Mouse (Mus musculus) spleen, postnatal 4 days (tissue): Measurements from ENCODE around the gene Tmco3.
"Not testable (repeated sequence)": the region's sequence is repeated elsewhere in the genome, so short reads cannot be mapped to it uniquely, and the experiment has no call there.

ENCODE experiments used
- DNase-seq, 2 experiments: peaks; one replicate each; pipeline ENCODE4 v3.0.0; 2022; ENCODE audit warnings: low spot score in 2 of 2

Gene Tmco3

DNA sequence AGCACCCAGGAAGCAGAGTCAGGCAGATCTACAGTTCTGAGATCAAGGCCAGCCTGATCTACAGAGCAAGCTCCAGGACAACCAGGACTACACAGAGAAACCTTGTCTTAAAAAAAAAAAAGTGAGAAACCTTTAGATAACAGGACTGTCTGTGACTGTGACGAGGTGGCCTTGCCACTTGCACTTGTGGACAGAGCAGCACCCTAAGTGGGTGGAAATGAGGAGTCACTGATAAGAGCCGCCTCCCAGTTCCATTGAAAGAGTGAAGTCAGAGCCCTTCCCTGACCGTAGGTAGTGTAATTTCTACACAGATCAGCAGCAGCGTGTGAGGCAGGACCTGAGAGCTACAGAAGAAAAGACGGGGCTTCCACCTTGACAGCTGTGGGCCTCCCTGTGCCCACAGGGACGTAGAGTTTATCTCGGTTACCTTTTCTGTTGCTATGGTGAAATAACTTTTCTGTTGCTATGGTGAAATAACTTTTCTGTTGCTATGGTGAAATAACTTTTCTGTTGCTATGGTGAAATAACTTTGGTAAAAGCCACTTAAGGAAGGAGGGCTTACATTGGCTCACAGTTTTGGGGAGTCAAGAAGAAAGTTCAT lies 18.4 kb downstream of the Tmco3 start:
- no peak for DNase-seq

DNA sequence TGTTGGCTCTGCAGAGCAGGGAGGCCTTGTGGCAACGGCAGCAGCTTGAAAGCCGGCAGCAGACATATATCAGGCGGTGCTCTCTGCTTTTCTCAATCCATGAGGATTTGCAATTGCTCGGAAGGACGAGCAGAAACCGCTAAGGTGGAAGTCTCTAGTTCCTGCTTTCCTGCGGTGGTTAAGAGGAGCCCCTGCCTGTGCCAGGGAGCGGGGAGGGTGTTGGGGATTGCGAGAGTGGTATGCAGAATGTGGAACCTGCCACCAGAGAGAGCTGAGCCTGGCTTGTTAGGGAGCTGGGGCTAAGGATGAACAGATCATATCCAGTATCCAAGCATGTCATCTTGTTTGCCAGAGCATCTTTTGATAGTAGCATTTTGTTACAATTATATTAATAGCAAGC lies 18.9 kb downstream of the Tmco3 start:
- no peak for DNase-seq

DNA sequence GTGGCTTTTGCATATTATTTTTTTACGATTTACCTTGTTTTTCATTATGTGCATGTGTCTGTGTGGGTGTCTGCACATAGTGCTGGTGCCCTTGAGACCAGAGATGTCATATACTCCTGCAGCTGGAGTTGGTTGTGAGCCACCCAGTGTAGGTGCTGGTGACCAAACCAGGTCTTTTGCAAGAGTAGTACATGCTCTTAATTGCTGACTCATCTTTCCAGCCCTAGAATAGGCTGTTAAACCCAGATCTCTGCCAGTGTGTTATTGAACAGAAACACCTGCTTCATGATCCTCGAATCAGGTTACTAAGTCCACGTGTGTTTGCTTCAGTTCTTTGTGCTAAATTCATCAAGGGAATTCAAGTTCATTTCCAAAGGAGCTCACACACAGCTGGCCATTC lies 26.9 kb downstream of the Tmco3 start:
- DNase-seq: no peak

DNA sequence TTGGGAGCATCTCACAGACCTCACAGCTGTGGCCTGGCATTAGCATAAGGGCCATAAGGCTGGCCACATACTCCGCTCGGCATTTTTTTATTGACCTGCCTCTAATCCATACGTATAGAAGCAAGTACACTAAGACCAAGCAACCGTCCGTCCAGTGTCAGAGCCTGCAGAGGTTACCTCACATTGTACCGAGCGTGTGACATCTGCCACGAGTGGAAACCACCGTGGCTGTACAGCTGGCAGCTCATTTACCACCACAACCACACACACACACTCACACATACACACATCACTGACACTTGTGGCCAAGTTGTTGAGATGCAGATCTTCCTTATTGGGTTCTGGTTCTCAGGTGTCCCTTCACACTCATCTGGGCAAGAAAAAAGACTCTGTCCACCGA lies 28.7 kb downstream of the Tmco3 start:
- no peak for DNase-seq

DNA sequence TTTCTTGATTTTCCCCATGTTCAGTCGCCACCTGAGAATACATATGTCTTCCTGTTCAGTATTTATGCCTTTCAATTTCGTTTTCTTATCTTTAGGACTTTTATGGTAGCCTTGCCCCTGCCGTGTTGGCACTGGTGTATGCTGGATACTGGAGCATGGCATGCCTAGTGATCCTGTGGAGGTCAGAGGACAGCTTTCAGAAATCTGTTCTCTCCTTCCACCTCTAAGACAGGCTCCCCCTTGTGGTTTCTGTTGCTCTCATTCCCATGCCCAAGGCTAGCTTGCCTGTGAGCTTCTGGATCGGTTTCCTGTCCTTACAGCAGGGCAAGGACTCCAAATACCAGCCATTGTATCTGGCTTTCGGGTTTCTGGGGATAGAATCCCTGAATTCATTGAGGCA lies 38.6 kb downstream of the Tmco3 start:
- no peak for DNase-seq

DNA sequence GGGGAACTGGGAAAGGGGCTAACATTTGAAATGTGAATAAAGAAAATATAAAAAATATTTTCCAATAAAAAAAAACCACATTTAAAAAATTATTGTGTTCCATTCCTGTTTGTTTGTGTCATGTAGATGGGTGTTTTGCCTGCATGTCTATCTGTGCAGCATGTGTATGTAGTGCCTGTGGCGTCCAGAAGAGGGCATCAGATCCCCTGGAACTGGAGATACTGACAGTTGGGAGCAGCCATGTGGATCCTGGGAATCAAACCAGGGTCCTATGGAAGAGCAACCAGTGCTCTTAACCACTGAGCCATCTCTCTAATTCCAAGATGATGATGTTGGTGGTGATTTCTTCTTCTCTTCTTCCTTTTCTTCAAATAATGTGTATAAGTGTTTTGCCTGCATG lies 46.7 kb downstream of the Tmco3 start:
- DNase-seq: no peak

DNA sequence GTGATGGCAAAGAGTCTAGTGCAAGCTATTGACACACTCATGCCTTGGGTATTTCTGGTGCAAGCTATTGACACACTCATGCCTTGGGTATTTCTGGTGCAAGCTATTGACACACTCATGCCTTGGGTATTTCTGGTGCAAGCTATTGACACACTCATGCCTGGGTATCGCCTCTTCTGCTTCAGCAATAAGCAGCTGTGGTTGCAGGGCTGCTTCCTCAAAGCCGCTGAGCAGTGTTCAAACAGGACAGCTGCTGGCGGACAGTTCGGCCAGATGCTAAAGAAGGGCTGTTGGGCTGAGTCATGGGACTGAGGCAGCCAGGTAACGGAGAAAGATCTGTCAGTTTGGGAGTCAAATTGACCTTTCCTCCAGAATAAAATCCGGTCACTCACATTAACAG lies 49.3 kb downstream of the Tmco3 start:
- not testable (repeated sequence) for DNase-seq

DNA sequence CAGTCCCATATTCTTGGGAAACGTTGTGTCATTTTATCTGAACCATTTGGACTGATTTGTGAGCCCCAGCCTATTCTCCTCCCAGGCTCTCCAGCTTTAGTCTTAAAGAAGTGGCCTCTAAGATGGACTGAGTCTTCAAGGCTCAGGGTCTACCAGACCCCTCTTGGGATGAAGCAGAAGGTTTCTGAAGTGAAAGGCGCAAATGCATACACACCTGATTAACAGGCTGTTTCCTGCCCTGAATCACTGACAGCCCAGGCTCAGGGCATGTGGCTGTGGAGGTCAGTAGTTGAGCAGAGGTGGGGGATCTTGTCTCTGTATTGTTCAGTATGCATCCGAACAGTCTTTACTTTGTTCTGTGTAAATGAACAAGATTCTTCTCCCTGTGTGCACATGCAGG lies 49.7 kb downstream of the Tmco3 start:
- no peak for DNase-seq

DNA sequence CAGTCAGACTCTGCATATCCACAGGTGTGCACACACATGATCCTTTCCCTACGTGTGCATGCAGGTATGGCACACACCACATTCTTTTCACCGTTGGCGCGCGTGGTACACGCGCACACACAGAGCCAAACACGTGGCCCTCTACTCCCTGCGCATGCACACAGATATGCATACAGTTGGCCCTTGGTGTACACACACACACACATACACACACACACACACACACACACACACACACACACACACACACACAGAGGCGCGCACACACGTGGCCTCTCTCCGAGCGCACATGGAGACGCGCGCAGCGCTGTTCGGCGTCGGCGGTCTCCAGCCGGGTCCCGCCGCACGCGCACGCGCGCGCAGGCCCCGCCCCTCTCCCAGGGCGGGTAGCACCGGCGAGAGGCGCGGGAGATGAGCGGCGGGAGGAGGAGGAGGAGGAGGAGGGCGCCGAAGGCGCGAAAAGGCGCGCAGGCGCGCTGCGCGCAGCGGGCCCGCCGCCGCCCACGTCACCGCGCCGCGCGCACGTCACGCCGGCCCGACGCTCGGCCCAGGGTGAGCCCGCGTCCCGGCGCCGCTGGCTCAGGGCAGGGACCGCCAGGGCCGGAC lies 50.4 kb downstream of the Tmco3 start, which contains the start of gene Tfdp1:
Tfdp1 (plus strand) TSS at position 497 of the 606 bp plus-strand sequence.
- DNase-seq: peak; percentile 85 to 91

DNA sequence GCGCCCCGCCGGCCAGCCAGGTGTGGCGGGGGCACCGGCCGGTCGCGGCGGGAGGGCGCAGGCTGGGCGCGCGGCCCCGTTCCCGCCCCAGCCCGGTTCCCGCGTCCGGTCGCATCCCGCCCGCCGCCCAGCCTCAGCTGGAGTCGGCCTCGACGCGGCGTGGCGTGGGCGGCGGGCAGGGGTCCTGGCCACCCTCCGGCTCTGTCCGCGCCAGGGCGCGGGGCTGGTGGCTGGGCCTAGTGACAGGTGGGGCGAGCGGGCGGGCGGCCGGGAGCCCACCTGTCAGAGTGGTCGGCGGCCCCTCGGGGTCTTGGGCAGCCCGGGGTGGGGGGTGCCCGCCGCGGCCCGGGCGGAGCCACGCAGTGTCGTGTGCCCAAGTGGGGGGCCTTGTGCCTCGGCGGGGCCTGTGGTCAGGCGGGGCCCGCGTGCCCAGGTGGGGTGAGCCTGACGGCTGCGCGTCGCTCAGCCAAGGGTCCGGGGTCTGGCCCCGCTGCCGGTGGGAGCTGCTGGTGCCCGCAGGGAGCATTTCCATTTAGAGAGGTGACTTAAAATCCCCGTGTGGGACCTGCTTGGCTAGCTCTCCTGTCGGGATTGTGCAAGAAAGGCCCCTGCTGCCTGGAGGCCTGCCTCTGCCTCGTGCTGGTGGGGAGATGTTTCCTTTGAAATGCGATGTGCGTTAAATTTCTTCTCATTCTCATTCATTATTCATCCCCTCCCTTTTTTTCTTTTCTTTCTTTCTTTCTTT lies 51.1 kb downstream of the Tmco3 start:
- DNase-seq: peak; percentile 36 to 81

DNA sequence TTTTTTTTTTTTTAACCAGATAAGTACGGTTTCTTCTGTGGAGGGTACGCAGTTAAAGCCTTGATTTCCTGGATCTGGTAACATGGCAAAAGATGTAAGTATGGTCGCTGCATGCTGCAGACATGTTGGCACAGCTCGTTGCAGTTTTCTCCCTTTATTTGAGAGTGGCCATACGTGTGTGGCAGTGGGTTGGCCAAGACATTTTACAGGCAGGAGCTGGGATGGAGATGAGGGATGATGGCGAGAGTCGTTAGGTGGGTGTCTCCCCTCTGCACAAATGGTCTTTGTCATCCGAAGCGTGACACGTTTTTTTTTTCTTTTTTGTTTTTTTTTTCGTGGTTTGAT lies 51.6 kb downstream of the Tmco3 start:
- DNase-seq: no peak

DNA sequence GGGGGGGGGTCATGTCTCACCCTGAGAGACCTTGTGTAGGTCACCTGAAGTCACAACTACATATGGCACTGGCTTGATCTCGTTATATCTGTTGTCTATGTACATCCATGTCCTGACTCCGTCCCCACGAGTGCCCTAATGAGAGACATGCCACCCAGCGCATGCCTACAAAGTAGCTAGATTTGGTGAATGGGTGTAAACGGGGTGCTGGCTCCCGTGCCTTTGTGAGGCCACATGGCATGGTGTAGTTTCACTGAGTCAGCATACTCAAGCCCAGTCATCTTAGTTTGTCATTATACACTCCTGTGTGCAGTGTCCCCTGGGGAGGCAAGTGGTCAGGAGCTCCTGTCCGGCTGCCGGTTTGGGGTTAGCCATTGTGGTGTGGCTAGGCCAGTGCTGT lies 52.7 kb downstream of the Tmco3 start:
- no peak for DNase-seq

DNA sequence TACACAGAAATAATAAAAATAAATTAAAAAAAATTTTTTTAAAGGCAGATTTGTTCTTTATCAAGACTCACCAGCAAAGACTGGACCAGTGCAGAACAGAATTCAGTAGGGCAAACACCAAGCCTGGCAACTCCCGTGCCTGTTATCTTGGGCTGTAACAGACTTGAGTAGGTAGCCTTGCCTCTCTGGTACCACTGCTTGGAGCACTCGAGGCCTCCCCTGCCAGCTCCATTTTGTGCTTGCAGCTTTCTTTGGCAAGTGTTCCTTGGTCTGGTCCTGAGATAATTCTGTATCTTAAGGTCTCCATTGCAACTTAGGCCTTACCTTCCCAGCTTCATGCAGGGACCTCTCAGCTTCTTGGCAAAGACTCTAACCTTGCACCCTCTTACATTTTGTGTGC lies 54.4 kb downstream of the Tmco3 start:
- DNase-seq: no peak

DNA sequence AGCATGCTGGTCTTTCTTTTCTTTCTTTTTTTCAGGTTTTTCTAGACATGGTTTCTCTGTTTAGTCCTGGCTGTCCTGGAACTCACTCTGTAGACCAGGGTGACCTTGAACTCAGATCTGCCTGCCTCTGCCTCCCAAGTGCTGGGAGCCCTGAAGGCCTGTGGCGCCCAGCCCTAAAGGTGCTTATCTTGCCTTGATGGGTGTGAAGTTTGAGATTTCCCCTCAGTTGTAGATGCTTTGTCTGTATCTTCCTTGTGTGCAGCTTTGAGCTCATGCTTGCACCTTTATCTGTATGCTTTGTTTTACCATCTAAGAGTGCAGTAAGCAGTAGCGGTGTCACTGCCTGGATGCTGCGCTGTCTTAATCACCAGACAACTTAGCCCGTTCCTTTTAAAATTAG lies 55.1 kb downstream of the Tmco3 start:
- no peak for DNase-seq

DNA sequence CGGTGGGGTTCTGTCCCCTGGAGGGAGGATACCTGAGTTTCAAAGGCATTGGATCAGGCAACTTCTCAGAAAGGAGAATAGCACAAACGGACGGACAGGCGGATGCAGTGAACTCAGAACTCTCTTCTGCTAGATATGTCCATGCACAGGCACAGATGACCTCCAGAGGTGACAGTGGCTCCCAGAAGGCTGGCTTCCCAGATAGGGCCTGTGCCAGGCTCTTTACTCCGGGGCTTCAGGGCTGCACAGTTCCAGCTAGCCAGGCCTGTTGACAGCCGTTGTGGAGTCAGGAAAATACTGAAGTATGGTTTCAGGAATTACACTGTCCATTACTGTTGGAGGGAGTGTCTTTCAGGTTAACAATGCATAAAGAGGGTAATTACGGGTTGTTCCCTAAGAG lies 62.1 kb downstream of the Tmco3 start:
- DNase-seq: no peak

DNA sequence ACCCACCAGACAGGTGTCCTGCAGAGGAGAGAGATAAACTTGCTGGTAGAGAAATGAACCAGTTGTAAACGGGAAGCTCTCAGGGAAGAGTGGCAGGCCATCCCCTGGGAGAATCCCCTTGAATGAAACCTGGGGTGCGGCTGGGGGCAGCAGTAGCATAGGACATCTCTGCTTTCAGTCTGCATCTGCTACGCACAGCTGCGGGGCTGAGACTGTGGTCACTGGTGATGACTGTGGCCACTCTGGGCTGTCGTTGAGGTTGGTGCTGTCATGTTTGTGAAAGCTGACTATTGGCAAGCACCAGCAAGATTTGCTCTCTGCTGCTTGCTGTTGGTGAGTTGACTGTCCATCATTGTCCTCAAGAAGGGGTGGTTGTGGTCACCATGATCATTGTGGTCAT lies 63.6 kb downstream of the Tmco3 start:
- DNase-seq: no peak

DNA sequence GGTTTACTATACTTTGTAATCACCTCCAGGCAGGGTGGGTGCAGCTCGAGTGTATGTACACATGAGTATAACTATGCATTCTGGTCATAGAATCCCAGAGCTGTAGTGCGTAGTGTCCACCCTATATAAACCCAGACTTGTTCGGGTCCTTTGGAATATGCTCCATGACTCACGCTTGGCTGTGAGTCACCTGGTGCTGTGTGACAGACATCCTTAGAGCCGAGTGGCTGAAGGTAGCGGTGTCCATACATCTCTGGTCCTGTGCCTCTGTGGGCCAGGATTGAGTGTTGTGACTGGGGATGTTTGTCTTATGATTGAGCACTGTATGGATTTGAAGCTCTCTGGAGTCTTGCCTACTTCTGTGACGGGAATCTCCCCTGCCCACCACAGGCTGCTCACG lies 64.6 kb downstream of the Tmco3 start:
- DNase-seq: no peak

DNA sequence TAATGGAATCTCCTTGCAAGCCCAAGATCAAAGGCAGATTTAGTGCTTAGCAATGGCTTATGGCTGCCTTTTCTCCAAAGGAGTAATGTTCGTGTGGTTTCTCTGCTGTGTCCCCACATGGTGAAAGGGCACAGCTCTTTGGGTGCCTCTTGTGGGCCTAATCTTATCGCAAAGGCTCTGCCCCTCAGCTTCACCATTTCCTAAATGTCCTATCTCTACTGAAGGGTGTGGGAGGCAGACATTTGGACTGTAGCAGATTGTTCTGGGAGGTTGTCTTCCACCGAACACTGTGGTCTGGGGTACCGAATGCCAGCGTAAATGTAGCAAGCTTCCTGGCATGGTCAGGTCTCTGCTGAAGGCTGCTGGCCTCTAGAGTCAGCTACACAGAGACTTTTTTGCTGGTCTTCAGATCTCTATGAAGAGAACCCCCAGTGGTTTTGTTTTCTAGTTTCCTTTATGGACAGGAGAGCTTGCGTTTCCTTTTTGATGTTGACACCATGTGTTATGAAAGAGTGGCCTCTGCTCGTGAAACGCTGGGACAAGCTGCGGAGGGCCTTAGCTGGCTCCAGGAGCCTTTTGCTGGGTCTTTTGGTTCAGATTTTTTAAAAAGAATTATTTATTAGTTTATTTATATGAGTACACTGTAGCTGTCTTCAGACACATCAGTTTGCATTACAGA lies 65.3 kb downstream of the Tmco3 start:
- no peak for DNase-seq

DNA sequence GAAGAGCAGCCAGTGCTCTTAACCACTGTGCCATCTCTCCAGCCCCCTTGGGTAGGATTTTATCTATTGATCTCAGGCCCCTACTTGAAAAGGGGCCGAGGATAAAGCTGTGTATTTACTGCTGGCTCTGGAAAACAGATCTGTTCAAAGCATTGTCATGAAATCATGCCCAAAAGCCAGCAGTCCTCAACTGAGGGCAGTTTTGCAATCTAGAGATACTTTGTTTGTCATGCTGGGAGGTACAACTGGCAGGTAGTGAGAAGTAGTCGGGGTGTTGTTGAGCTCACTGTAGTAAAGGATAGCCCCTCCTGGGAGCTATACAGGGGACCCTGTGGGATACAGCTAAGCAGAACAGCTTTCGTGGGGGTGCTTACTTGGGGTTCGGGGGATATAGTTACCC lies 65.9 kb downstream of the Tmco3 start:
- no peak for DNase-seq

DNA sequence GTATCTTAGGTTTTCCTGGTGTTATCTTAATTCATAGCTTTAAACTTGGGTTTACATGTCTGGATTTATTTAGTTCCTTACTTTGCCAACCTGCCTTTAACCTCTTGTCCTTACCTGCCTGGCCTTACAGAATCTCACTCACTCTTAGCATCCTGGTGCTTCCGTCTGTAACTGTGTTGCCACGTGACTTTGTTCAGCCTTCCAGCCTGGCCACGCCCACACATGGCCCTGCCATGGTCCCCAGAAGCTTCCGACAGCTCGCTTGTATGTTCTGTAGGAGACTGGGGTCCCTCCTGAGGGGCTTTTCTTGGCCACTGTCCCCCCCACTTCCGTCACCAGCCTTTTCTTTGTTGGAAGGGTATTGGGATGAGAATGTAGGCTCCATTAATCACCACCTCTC lies 68.2 kb downstream of the Tmco3 start:
- DNase-seq: no peak

DNA sequence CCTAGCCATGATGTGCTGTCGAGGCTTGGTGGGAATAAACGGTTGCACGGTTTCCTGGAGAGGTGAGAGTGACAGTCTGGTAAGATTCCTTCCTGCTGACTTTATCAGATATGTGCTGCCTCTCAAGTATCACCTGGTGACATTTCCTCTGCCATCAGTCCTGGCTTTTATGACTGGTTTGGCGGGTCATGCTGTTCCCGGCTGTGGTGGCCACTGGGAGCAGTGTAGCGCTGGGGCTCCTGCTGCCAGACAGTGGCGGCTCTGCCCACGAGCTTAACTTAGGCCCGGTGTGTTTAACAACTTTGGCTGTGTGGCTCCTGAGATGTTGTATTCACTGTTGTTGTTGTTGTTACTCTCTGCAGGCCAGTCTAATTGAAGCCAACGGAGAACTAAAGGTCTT lies 68.7 kb downstream of the Tmco3 start:
- DNase-seq: no peak

DNA sequence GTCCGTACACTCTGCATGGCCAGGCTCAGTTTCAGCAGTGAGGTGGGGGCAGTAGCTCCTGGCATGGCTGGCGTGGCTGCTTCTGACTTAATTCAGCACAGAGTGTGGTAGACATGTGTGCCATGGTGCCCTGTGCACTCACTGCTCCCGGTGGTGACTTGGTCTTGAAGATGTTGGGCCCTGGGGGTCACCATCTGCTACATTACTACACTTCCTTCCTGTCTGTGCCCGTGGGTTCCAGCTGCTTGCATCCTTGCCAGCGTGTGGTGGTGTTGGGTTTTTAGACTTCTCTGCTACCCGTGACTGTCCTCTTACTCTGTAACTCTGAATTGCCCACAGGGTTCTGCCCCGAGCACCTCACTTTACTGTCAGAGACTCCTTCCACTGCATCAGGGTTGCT lies 72.2 kb downstream of the Tmco3 start:
- no peak for DNase-seq

DNA sequence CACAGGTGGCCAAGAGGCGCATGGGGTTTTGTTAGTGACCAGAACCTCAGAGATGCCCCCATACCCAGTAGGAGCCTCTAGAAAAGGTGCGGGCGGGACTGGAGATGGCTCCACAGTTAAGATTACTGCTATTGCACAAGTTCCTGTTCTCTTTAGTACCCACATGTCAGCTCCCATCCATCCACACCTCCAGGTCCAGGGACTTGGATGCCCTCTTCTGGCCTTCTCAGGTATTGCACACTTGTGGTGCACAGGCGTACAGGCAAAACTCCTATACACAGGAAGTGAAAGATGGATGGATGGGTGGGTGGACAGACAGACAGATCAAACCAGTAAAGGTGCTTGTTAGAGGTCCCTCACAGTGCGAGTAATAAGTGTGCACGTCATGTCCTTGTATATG lies 73.9 kb downstream of the Tmco3 start:
- DNase-seq: peak; percentile 39 to 74
